Mouse (Mus musculus) neural tube, embryonic 12.5 days (tissue): ENCODE measurements around the gene Rfx7. TPM values are rescaled to one million over a fixed set of nuclear protein-coding genes. Genes with fewer than 3 reads are reported as not detected.
"Not testable (repeated sequence)": the region's sequence is repeated elsewhere in the genome, so short reads cannot be mapped to it uniquely, and the experiment has no call there.

Source experiments
- ATAC-seq: fragments of 200-750 bp; cut with Nextera tagmentation; 2 replicates; pipeline ENCODE4 v1.8.0; 2017; ENCODE audit warnings: low read depth, mild to moderate bottlenecking, moderate TSS enrichment, moderate library complexity; ENCODE audit not compliant: low FRiP score
- H3K27ac ChIP-seq: fragments of 300-500 bp; sonication (generic); 2 replicates; pipeline ENCODE4 v1.5.1; 2016
- H3K27me3 ChIP-seq: fragments of 300-500 bp; sonication (generic); replicated peaks from 2 replicates; pipeline ENCODE4 v1.6.1; 2016; ENCODE audit warnings: mild to moderate bottlenecking
- H3K36me3 ChIP-seq: fragments of 300-500 bp; sonication (generic); 2 replicates; pipeline ENCODE4 v1.6.1; 2016; ENCODE audit warnings: mild to moderate bottlenecking
- H3K4me1 ChIP-seq: fragments of 300-500 bp; sonication (generic); 2 replicates; pipeline ENCODE4 v1.6.1; 2016
- H3K4me2 ChIP-seq: fragments of 300-500 bp; sonication (generic); replicated peaks from 2 replicates; pipeline ENCODE4 v1.6.1; 2016; ENCODE audit warnings: mild to moderate bottlenecking
- H3K4me3 ChIP-seq: fragments of 300-500 bp; sonication (generic); 2 replicates; pipeline ENCODE4 v1.5.1; 2016
- H3K9ac ChIP-seq: fragments of 300-500 bp; sonication (generic); 2 replicates; pipeline ENCODE4 v1.6.1; 2016; ENCODE audit warnings: mild to moderate bottlenecking
- H3K9me3 ChIP-seq: fragments of 300-500 bp; sonication (generic); 2 replicates; pipeline ENCODE4 v1.6.1; 2016; ENCODE audit warnings: mild to moderate bottlenecking
- WGBS: fragments of 180-500 bp; shearing (Covaris S2); methylation state at CpG from one replicate; pipeline ENCODE4 v1.1.7; 2016; 5-methylcytosine and 5-hydroxymethylcytosine counted together
- polyA plus RNA-seq: library from polyadenylated mRNA; unstranded; fragments of >200 nt; fragmentation: Nextera tagmentation; extraction: Ambion mirVana; gene quantifications from 2 replicates; pipeline ENCODE4 v1.2.1, GENCODE M21; 2016

Gene Rfx7
- polyA plus RNA-seq, 1 experiment from 2014 or later = 20.8 TPM

DNA sequence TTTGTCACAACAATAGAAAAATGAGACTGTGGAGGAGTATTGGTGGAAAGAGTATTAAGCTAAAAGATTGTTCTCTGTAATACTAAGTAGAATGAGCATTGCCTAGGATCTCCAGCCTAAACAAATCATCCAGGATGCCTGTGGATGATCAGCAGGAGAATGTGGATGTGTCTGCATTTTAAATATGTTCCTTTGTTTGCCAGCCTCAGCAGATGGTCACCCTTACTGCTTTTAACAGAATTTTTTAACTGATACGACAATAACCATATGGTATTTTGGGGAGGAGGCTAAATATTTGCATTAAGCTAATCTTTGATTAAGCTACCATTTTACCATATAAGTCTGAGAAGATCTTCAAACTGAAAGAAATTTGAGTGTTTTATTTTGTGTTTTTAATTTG is 95.6 kb downstream of the Rfx7 start:
- H3K4me2 ChIP-seq = no peak overlapping the region
- H3K4me1 ChIP-seq = no peaks in the 10 kb centered on the region; the same call in 1 of the 2 replicates
- WGBS = 42% methylated on average over 1 of the region's 1 CpGs
- no peak for ATAC-seq
- H3K27me3 ChIP-seq = no peaks in the 10 kb centered on the region
- no peak overlapping the region for H3K27ac ChIP-seq
- H3K4me3 ChIP-seq = no peak overlapping the region
- H3K36me3 ChIP-seq = no peaks in the 10 kb centered on the region; the same call in 1 of the 2 replicates
- H3K9me3 ChIP-seq = no peaks in the 10 kb centered on the region
- H3K9ac ChIP-seq = no peak overlapping the region

GRCm38 (mm10) chr9:72628591-72628990 is 96.6 kb downstream of the Rfx7 start:
- H3K4me1 ChIP-seq = no peaks in the 10 kb centered on the region; the same call in 1 of the 2 replicates
- no peaks in the 10 kb centered on the region for H3K9me3 ChIP-seq
- no peaks in the 10 kb centered on the region; the same call in 1 of the 2 replicates for H3K36me3 ChIP-seq
- H3K4me3 ChIP-seq = no peak overlapping the region
- H3K4me2 ChIP-seq = no peak overlapping the region
- no peaks in the 10 kb centered on the region for H3K27me3 ChIP-seq
- no peak overlapping the region for H3K9ac ChIP-seq
- no peak for ATAC-seq
- WGBS = 49% methylated on average over 2 of the region's 2 CpGs
- H3K27ac ChIP-seq = no peak overlapping the region

DNA sequence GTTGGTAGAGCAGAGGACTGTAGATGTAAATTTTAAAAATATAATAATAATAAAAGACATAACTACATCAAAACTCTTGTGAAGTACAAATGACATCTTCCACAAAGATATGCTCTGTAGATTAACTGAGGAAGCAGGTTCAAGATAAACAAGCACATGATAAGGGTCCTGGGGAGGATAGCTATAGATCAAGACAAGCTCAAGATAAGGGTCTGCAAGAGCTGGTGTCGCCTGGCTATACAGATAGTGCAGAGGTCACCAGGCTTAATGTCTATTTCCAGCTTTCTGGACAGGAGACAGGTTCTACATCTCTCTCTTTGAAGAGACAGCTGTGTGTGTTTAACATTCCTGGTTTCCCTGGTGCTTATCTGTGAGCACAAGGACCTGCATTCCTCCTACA is 100.2 kb downstream of the Rfx7 start:
- H3K9ac ChIP-seq = no peak overlapping the region
- H3K36me3 ChIP-seq = no peaks in the 10 kb centered on the region
- H3K9me3 ChIP-seq = no peaks in the 10 kb centered on the region
- WGBS = 84% methylated on average over 1 of the region's 1 CpGs
- no peak overlapping the region for H3K4me2 ChIP-seq
- no peaks in the 10 kb centered on the region for H3K27me3 ChIP-seq
- no peak for ATAC-seq
- H3K4me3 ChIP-seq = no peak overlapping the region
- H3K27ac ChIP-seq = no peak overlapping the region
- no peaks in the 10 kb centered on the region; the same call in 1 of the 2 replicates for H3K4me1 ChIP-seq

DNA sequence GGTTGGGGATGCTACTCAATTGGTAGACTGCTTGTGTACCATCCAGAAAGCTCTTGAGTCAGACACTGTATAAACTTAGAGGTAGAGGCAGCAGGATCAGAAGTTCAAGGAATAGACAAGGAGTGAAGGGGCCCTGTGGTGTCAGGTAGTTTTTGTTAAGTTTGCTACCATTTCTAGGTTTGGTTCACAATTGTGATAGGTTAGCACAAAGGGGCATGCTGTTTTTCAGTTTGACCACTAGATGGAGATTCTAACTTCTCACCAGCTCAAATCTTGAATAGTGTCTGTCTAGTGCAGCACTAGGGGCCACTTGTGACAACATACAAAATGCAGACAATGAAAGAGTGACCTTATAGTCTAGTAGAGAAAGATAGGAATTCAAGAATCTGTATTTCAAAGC is 103.1 kb downstream of the Rfx7 start:
- Histone ChIP-seq H3K4me2 (no peak overlapping the region), H3K4me1 (peaks cover 3% of the 10 kb centered on the region; the same call in 1 of the 2 replicates), H3K36me3 (no peaks in the 10 kb centered on the region), H3K9ac (no peak overlapping the region), H3K27ac (no peak overlapping the region), H3K9me3 (no peaks in the 10 kb centered on the region), H3K27me3 (no peaks in the 10 kb centered on the region), H3K4me3 (no peak overlapping the region)
- ATAC-seq = no peak

- H3K36me3 ChIP-seq = no peaks in the 10 kb centered on the region
- peaks cover 16% of the 10 kb centered on the region for H3K4me1 ChIP-seq
- no peak overlapping the region for H3K27ac ChIP-seq
- 85% methylated on average over 7 of the region's 7 CpGs for WGBS
- H3K4me2 ChIP-seq = no peak overlapping the region
- no peak for ATAC-seq
- H3K27me3 ChIP-seq = no peaks in the 10 kb centered on the region
- H3K4me3 ChIP-seq = no peak overlapping the region
- no peaks in the 10 kb centered on the region for H3K9me3 ChIP-seq
- no peak overlapping the region for H3K9ac ChIP-seq
Observed at GRCm38 (mm10) chr9:72636547-72636946, 104.5 kb downstream of the Rfx7 start.

DNA sequence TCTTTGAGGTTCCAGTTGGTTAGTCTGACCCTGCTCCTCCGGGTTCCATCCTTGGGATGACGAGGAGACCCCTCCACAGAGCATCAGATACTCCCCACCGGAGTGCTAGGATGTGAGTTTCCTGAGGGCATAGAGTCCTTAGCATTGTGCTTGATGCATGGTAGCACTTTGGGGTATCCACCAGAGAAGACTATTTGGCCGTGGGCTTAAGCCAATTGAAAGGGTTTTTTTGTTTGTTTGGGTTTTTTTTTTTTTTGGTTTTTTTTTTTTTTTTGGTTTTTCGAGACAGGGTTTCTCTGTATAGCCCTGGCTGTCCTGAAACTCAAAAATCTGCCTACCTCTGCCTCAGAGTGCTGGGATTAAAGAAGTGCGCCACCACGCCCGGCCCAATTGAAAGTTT is 105.2 kb downstream of the Rfx7 start:
- WGBS = 83% methylated on average over 8 of the region's 8 CpGs
- H3K9ac ChIP-seq = no peak overlapping the region
- no peak overlapping the region for H3K4me3 ChIP-seq
- peaks cover 16% of the 10 kb centered on the region for H3K4me1 ChIP-seq
- no peak for ATAC-seq
- no peaks in the 10 kb centered on the region for H3K27me3 ChIP-seq
- no peaks in the 10 kb centered on the region for H3K9me3 ChIP-seq
- no peak overlapping the region for H3K27ac ChIP-seq
- no peak overlapping the region for H3K4me2 ChIP-seq
- no peaks in the 10 kb centered on the region for H3K36me3 ChIP-seq

- no peaks in the 10 kb centered on the region for H3K27me3 ChIP-seq
- 40% methylated on average over 9 of the region's 9 CpGs for WGBS
- peak; percentile 93 for ATAC-seq
Observed at GRCm38 (mm10) chr9:72638951-72639842, 107.2 kb downstream of the Rfx7 start.

DNA sequence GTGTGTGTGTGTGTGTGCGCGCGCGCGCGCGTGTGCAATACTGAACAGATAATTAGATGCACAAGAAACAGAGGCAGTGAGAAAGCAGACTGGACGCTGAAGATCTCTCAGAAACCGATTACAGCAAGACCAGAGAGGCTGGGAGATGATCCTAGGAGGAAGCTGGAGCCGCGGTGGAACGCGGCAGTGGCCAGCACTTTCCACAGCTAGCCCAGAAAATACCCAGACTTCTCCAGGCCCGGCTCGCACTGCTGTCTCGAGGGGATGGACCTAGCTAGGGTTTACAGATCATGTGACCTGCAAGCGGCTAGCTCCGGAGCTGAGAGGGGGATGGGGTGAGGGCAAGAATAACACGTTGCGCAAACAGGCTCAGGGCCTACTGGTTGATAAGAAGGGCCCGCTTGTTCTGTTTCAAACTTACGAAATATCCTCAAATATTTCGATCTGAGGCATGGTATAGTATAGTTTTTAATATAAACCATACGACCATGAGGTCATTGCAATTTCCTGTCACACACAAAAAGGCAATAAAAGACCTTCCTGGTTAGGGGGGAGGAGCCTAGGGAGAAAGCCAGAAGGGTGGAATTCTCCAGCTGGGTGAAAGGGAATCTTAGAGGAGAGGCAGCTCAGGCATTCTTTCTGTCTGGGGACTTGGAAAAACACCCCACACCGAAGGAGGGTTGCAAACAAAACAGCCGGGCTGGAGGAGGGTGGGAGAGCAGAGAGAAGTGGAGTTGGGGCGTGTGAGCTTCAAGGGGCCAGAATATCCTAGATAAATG is 108.0 kb downstream of the Rfx7 start:
- H3K27ac ChIP-seq = peak overlapping the region; percentile 99
- H3K4me2 ChIP-seq = peak overlapping the region; percentile 65
- peak; percentile 97 for ATAC-seq
- no peaks in the 10 kb centered on the region for H3K9me3 ChIP-seq
- H3K4me3 ChIP-seq = peak overlapping the region; percentile 33
- H3K36me3 ChIP-seq = no peaks in the 10 kb centered on the region
- H3K27me3 ChIP-seq = no peaks in the 10 kb centered on the region
- peaks cover 25% of the 10 kb centered on the region for H3K4me1 ChIP-seq
- peak overlapping the region; percentile 63 for H3K9ac ChIP-seq
- WGBS = under 1% methylated on average over 27 of the region's 27 CpGs

More at GRCm38 (mm10) chr9:72638951-72639842, 107.2 kb downstream of the Rfx7 start:
- H3K9ac ChIP-seq = peak overlapping the region; percentile 63
- H3K36me3 ChIP-seq = no peaks in the 10 kb centered on the region
- peaks cover 24% of the 10 kb centered on the region for H3K4me1 ChIP-seq
- H3K4me3 ChIP-seq = peak overlapping the region; percentile 33
- no peaks in the 10 kb centered on the region for H3K9me3 ChIP-seq
- H3K4me2 ChIP-seq = peak overlapping the region; percentile 65
- H3K27ac ChIP-seq = peak overlapping the region; percentile 99

DNA sequence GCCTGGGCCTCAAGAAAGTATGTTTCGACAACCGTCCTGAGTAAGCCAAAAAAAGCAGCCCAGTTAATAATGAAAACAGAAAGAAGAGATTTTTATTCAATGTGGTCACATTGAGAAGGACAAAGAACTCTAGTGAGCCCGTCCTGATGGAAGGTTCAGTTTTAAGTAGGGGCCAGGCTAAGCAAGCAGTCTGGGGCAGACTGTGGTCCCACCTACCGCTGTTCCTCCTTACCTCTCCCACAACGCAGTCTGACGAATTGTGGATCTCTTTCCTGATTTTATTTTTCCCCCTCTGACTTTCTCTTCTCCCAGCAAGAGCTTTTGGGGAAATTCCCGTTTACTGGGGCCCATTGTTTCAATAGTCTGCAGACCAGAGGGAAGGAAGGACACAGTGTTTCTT is 108.6 kb downstream of the Rfx7 start:
- no peak overlapping the region for H3K4me3 ChIP-seq
- peaks cover 25% of the 10 kb centered on the region for H3K4me1 ChIP-seq
- peak overlapping the region; percentile 99 for H3K27ac ChIP-seq
- WGBS = 17% methylated on average over 7 of the region's 7 CpGs
- H3K36me3 ChIP-seq = no peaks in the 10 kb centered on the region
- 0 out of 2 replicates have a peak, but pooled peaks have one; percentile 17 for ATAC-seq
- no peaks in the 10 kb centered on the region for H3K9me3 ChIP-seq
- H3K9ac ChIP-seq = peak overlapping the region; percentile 63; the same call in 1 of the 2 replicates
- peak overlapping the region; percentile 65 for H3K4me2 ChIP-seq
- no peaks in the 10 kb centered on the region for H3K27me3 ChIP-seq

DNA sequence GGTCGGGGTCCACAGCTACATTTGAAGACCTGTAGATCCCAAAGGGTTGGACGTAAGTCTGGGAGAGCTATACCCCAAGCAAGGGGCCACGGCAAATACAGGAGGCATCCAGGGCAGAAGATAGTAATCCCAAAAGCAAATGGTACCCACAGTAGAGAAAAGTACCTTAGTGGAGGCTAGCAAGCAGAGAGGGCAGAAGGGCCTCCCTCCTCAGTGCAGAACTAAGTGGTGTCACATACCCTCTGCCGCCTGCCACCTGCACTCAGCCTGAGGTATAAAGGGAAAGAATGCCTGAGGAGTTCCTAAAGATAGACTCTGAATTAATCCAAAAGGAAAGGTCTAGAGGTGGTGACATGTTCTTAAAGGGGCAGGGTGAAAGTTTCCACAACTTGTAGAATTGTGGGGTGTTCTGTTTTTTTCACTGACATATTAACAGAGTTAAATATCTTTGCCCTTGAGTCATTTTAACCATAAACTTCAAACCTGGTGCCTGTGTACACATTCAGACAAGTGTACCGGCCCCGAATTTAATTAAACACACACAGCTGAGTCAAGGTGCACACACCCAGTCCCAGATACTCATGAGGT is 109.1 kb downstream of the Rfx7 start:
- Histone ChIP-seq H3K4me2 (peak overlapping the region; percentile 65), H3K9me3 (no peaks in the 10 kb centered on the region), H3K27ac (peak overlapping the region; percentile 99), H3K4me1 (peaks cover 25% of the 10 kb centered on the region), H3K27me3 (no peaks in the 10 kb centered on the region), H3K9ac (peak overlapping the region; percentile 63; the same call in 1 of the 2 replicates), H3K36me3 (no peaks in the 10 kb centered on the region), H3K4me3 (no peak overlapping the region)
- 71% methylated on average over 6 of the region's 6 CpGs for WGBS
- no peak for ATAC-seq

GRCm38 (mm10) chr9:72642756-72643447 is 110.9 kb downstream of the Rfx7 start:
- H3K4me1 ChIP-seq = peaks cover 25% of the 10 kb centered on the region
- H3K27me3 ChIP-seq, H3K4me2 ChIP-seq, H3K36me3 ChIP-seq, H3K9me3 ChIP-seq, H3K27ac ChIP-seq, H3K4me3 ChIP-seq, H3K9ac ChIP-seq, ATAC-seq: not testable (repeated sequence)
- WGBS = 94% methylated on average over 4 of the region's 4 CpGs
